Comparison of ENCODE assay signal across 12 mouse cellular contexts in genomic region chr12:8798486-8799020, GRCm38 (mm10). TPM values are rescaled to one million over a fixed set of nuclear protein-coding genes. Genes with fewer than 3 reads are reported as not detected.
DNase-seq lines count a peak whose midpoint lies in the region; ATAC-seq and TF ChIP-seq lines count a peak whose summit lies in the region.
"Had no signal": no experiment of that assay in that cellular context is flagged by ENCODE, and none has a peak within 500 bp of the region (broad histone marks: within the 10 kb centered on the region; RNA-seq: fewer than 3 reads in every experiment).

No protein-coding gene starts in this region.

- ATAC-seq in forebrain, embryonic 12.5 days (ENCODE audit: low FRiP score), result no peak
- ATAC-seq in heart, embryonic 12.5 days (ENCODE audit: insufficient number of reproducible peaks, low FRiP score), result peak; percentile 33; the same call in 1 of the 2 replicates
- ATAC-seq in kidney, embryonic 16.5 days (ENCODE audit: low FRiP score, low TSS enrichment), result no peak
- ATAC-seq in erythroid progenitor cell, adult 5-6 weeks (replicated peaks; ENCODE audit: low FRiP score, poor library complexity, severe bottlenecking), result no peak
- ATAC-seq: forebrain, embryonic 14.5 days had no signal

- TF ChIP-seq CTCF in thymus, adult 2 months (IDR thresholded peaks at IDR 0.05; ENCODE audit: borderline replicate concordance, control insufficient read depth, extremely low read depth, insufficient read depth, low read length, poor library complexity), result no peak

- H3K9me3 ChIP-seq in forebrain, embryonic 10.5 days, result peaks cover 10% of the 10 kb centered on the region
- 0 out of 2 replicates have a peak, but pooled peaks cover 6% of the 10 kb centered on the region for H3K9me3 ChIP-seq in forebrain, embryonic 12.5 days
- H3K9me3 ChIP-seq in heart, embryonic 12.5 days (replicated peaks), result no peaks in the 10 kb centered on the region
- peaks cover 6% of the 10 kb centered on the region; the same call in 1 of the 2 replicates for H3K9me3 ChIP-seq in kidney, embryonic 16.5 days (ENCODE audit: low read length)
- H3K9me3 ChIP-seq: midbrain, embryonic 12.5 days had no signal

- peaks cover 24% of the 10 kb centered on the region for H3K36me3 ChIP-seq in forebrain, embryonic 10.5 days (replicated peaks)
- H3K36me3 ChIP-seq in forebrain, embryonic 12.5 days (replicated peaks), result peaks cover 21% of the 10 kb centered on the region
- peaks cover 20% of the 10 kb centered on the region; the same call in 1 of the 2 replicates for H3K36me3 ChIP-seq in heart, embryonic 12.5 days
- peaks cover 14% of the 10 kb centered on the region for H3K36me3 ChIP-seq in kidney, embryonic 16.5 days (ENCODE audit: insufficient read depth, low read length)
- H3K36me3 ChIP-seq in thymus, adult 2 months (ENCODE audit: control insufficient read depth, insufficient read depth, low read length), result no peaks in the 10 kb centered on the region

- no peak for TF ChIP-seq POLR2A in thymus, adult 2 months (IDR thresholded peaks at IDR 0.05; ENCODE audit: control insufficient read depth, extremely low read depth, insufficient read depth, low read length, poor library complexity)

- no peaks in the 10 kb centered on the region for H3K27me3 ChIP-seq in forebrain, embryonic 10.5 days (ENCODE audit: poor library complexity, severe bottlenecking)
- H3K27me3 ChIP-seq in forebrain, embryonic 12.5 days, result no peaks in the 10 kb centered on the region
- H3K27me3 ChIP-seq in heart, embryonic 12.5 days (replicated peaks), result no peaks in the 10 kb centered on the region
- H3K27me3 ChIP-seq in kidney, embryonic 16.5 days (ENCODE audit: insufficient read depth, low read length), result no peaks in the 10 kb centered on the region
- no peaks in the 10 kb centered on the region for H3K27me3 ChIP-seq in thymus, adult 2 months (ENCODE audit: control insufficient read depth, insufficient read depth, low read length)
- H3K27me3 ChIP-seq: midbrain, embryonic 12.5 days had no signal

- H3K4me1 ChIP-seq in forebrain, embryonic 10.5 days, result peaks cover 15% of the 10 kb centered on the region
- H3K4me1 ChIP-seq in forebrain, embryonic 12.5 days, result no peaks in the 10 kb centered on the region
- H3K4me1 ChIP-seq in heart, embryonic 12.5 days (replicated peaks), result peaks cover 6% of the 10 kb centered on the region
- peaks cover 14% of the 10 kb centered on the region for H3K4me1 ChIP-seq in kidney, embryonic 16.5 days (ENCODE audit: insufficient read depth, low read length)
- peaks cover 9% of the 10 kb centered on the region for H3K4me1 ChIP-seq in thymus, adult 2 months (replicated peaks; ENCODE audit: control insufficient read depth, insufficient read depth, low read length)
- H3K4me1 ChIP-seq: midbrain, embryonic 12.5 days had no signal

- no peak for DNase-seq in forebrain, embryonic 10.5 days (ENCODE audit: extremely low spot score, low spot score)
- peak; percentile 58 for DNase-seq in lung, postnatal 10 days
- no peak for DNase-seq in thymus, adult 2 months
- no peak for DNase-seq in frontal cortex, postnatal 25 days (ENCODE audit: low spot score in 2 of 2)
- DNase-seq: cerebellum, postnatal 25 days had no signal

- 66% methylated on average over 9 of the region's 9 CpGs for WGBS in forebrain, embryonic 10.5 days
- 57% methylated on average over 9 of the region's 9 CpGs for WGBS in forebrain, embryonic 12.5 days
- WGBS in heart, embryonic 12.5 days, result 47% methylated on average over 9 of the region's 9 CpGs
- 28% methylated on average over 9 of the region's 9 CpGs for WGBS in kidney, embryonic 16.5 days
- 83% methylated on average over 9 of the region's 9 CpGs for WGBS in thymus, adult 2 months

- H3K9ac ChIP-seq in forebrain, embryonic 12.5 days, result no peak overlapping the region
- no peak overlapping the region for H3K9ac ChIP-seq in heart, embryonic 12.5 days
- no peak overlapping the region for H3K9ac ChIP-seq in kidney, embryonic 16.5 days (replicated peaks; ENCODE audit: low read length)
- H3K9ac ChIP-seq: midbrain, embryonic 12.5 days had no signal

- H3K27ac ChIP-seq in forebrain, embryonic 10.5 days, result 0 out of 2 replicates have a peak overlapping the region, but pooled peaks have one; percentile 11
- no peak overlapping the region for H3K27ac ChIP-seq in forebrain, embryonic 12.5 days
- H3K27ac ChIP-seq in heart, embryonic 12.5 days (ENCODE audit: poor library complexity, severe bottlenecking), result peak overlapping the region; percentile 49
- H3K27ac ChIP-seq in kidney, embryonic 16.5 days (ENCODE audit: low read length), result peak overlapping the region; percentile 28; the same call in 1 of the 2 replicates
- H3K27ac ChIP-seq in thymus, adult 2 months (ENCODE audit: control insufficient read depth, insufficient read depth, low read length), result no peak overlapping the region
- H3K27ac ChIP-seq: left cerebral cortex, adult 2 months; midbrain, embryonic 12.5 days had no signal

- no peak overlapping the region for H3K4me3 ChIP-seq in forebrain, embryonic 10.5 days
- no peak overlapping the region for H3K4me3 ChIP-seq in forebrain, embryonic 12.5 days (replicated peaks)
- H3K4me3 ChIP-seq in heart, embryonic 12.5 days, result no peak overlapping the region
- no peak overlapping the region for H3K4me3 ChIP-seq in kidney, embryonic 16.5 days (ENCODE audit: low read length)
- H3K4me3 ChIP-seq in thymus, adult 2 months (ENCODE audit: control insufficient read depth, insufficient read depth, low read length), result no peak overlapping the region
- H3K4me3 ChIP-seq: left cerebral cortex, adult 2 months; midbrain, embryonic 12.5 days had no signal

- no peak overlapping the region for H3K4me2 ChIP-seq in forebrain, embryonic 12.5 days
- H3K4me2 ChIP-seq in heart, embryonic 12.5 days, result no peak overlapping the region
- no peak overlapping the region for H3K4me2 ChIP-seq in kidney, embryonic 16.5 days (replicated peaks; ENCODE audit: low read depth, low read length)
- H3K4me2 ChIP-seq: midbrain, embryonic 12.5 days had no signal

RNA-seq across cellular contexts. Expression of gene Sdc1, which starts 27.4 kb away (rescaled TPM):
- 133 and 140 TPM in 2 replicates for polyA plus RNA-seq in forebrain, embryonic 10.5 days (2016; fragmentation: Nextera tagmentation; extraction: Ambion mirVana)
- polyA plus RNA-seq in forebrain, embryonic 12.5 days (2016; fragmentation: Nextera tagmentation; extraction: Ambion mirVana), result 70.3 and 72.7 TPM in 2 replicates
- 46.0 and 46.4 TPM in 2 replicates for polyA plus RNA-seq in heart, embryonic 12.5 days (2016; fragmentation: Nextera tagmentation; extraction: Ambion mirVana)
- polyA plus RNA-seq in kidney, embryonic 16.5 days (2015; fragmentation: Nextera tagmentation; extraction: Ambion mirVana), result 65.4 and 66.9 TPM in 2 replicates
- 28.3 and 28.9 TPM in 2 replicates for polyA plus RNA-seq in thymus, adult 2 months (2012; rRNA removed)
- not detected in 2 replicates for total RNA-seq in erythroid progenitor cell, adult 5-6 weeks (2015; ENCODE audit: low replicate concordance)
- 1.8 TPM in 1 of 2 replicates, not detected in the other for total RNA-seq in erythroid progenitor cell, adult 5-6 weeks (2017; ENCODE audit: low replicate concordance)

Comparison
In these comparisons a context has a peak if more than half of its experiments do, and no peak if none do; other contexts are left out.
1. H3K27ac ChIP-seq: peak in forebrain, embryonic 10.5 days (single experiment), heart, embryonic 12.5 days (single experiment) and kidney, embryonic 16.5 days (single experiment); none in forebrain, embryonic 12.5 days (single experiment) and thymus, adult 2 months (single experiment).